Mouse (Mus musculus): ENCODE measurements around the gene Pip. TPM values are rescaled to one million over a fixed set of nuclear protein-coding genes. Genes with fewer than 3 reads are reported as not detected.

Pip gene
- not detected in 2 replicates for polyA plus RNA-seq (2014; fragmentation: Nextera tagmentation; extraction: Ambion mirVana)

DNA sequence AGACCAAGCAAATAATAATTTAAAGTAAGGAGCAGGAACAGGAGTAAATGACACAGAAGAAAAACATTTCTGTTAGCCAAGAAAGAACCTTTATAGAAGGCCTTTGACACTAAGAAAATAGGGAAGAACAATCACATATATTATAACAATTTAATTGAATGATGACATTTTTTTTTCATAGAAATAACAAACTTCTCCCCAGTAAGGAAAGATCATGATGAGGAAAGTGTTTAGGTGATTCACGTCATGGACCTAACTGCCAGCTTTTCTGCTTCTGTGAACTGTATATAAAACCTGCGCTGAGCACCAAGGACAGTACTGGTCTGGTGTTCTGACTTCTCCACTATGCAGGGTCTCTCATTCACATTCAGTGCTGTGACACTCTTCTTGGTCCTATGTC lies at the start of gene Pip:
Gene Pip, plus strand, starts transcription at position 301 of the 400 bp plus-strand sequence.
- 89% methylated on average over 2 of the region's 2 CpGs for WGBS
- H3K4me3 ChIP-seq (replicated peaks; ENCODE audit: low read depth, low read length), result no peak within 1 kb of the TSS
- H3K27ac ChIP-seq (replicated peaks; ENCODE audit: low read depth, low read length), result no peak within 1 kb of the TSS
- no peaks in the 10 kb centered on the region for H3K9me3 ChIP-seq (ENCODE audit: control insufficient read depth, low read length)
- ATAC-seq (ENCODE audit: low FRiP score, low TSS enrichment) (no peak), DNase-seq (no peak)
- H3K4me1 ChIP-seq (ENCODE audit: control insufficient read depth, insufficient read depth, low read length), result no peaks in the 10 kb centered on the region
- no peak within 1 kb of the TSS for H3K9ac ChIP-seq (replicated peaks; ENCODE audit: low read length)
- H3K4me2 ChIP-seq (ENCODE audit: low read length), result no peak within 1 kb of the TSS
- no peaks in the 10 kb centered on the region for H3K27me3 ChIP-seq (ENCODE audit: control insufficient read depth, insufficient read depth, low read length)
- H3K36me3 ChIP-seq (ENCODE audit: control insufficient read depth, insufficient read depth, low read length), result no peaks in the 10 kb centered on the region

DNA sequence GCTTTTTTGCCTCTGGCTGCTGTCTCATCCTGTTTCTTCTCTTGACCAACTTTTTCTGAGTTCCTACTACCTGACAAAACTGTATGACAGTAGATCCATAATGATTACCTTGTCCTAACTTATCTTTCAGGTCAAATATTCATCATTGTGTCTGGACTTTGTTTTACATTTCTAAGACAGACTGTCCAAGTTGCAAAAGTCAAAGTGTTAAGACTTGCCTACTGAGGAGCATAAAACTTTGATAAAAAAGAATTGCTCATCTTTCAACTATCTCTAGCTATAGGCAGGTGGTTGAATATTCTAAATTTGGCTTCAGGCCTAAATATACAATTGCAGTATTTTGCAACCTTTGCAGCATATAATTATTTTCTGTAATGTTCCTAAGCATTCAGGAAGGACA lies 23.2 kb upstream of the Pip start:
- no peaks in the 10 kb centered on the region for H3K9me3 ChIP-seq (ENCODE audit: control insufficient read depth, low read length)
- DNase-seq (no peak), ATAC-seq (ENCODE audit: low FRiP score, low TSS enrichment) (no peak)
- no peak overlapping the region for H3K9ac ChIP-seq (replicated peaks; ENCODE audit: low read length)
- no peaks in the 10 kb centered on the region for H3K27me3 ChIP-seq (ENCODE audit: control insufficient read depth, insufficient read depth, low read length)
- H3K27ac ChIP-seq (replicated peaks; ENCODE audit: low read depth, low read length), result no peak overlapping the region
- H3K4me3 ChIP-seq (replicated peaks; ENCODE audit: low read depth, low read length), result no peak overlapping the region
- no peak overlapping the region for H3K4me2 ChIP-seq (ENCODE audit: low read length)
- H3K36me3 ChIP-seq (ENCODE audit: control insufficient read depth, insufficient read depth, low read length), result no peaks in the 10 kb centered on the region
- H3K4me1 ChIP-seq (ENCODE audit: control insufficient read depth, insufficient read depth, low read length), result no peaks in the 10 kb centered on the region

DNA sequence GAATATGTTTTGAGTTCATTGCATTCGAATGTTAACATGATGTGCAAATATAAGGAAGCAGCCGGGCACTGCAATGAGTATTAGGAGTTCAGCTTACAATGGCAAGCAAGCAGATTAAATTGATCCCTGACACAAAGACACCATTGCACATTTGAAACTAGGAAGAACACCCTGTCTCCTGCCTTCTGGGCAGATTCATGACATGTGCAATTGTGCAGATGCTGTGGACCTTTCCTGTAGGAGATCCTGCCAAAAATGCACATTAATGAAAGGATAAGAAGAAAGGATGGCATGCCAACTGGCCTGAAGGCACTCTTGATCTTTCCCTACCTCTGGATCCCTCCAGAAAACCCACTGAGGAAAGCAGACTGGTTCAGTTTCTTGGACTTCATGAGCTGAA lies 17.8 kb upstream of the Pip start:
- Histone ChIP-seq H3K9me3 (ENCODE audit: control insufficient read depth, low read length) (no peaks in the 10 kb centered on the region), H3K27ac (replicated peaks; ENCODE audit: low read depth, low read length) (no peak overlapping the region), H3K4me3 (replicated peaks; ENCODE audit: low read depth, low read length) (no peak overlapping the region), H3K4me1 (ENCODE audit: control insufficient read depth, insufficient read depth, low read length) (no peaks in the 10 kb centered on the region), H3K36me3 (ENCODE audit: control insufficient read depth, insufficient read depth, low read length) (no peaks in the 10 kb centered on the region), H3K4me2 (ENCODE audit: low read length) (no peak overlapping the region), H3K9ac (replicated peaks; ENCODE audit: low read length) (no peak overlapping the region), H3K27me3 (ENCODE audit: control insufficient read depth, insufficient read depth, low read length) (no peaks in the 10 kb centered on the region)
- DNase-seq, result no peak
- no peak for ATAC-seq (ENCODE audit: low FRiP score, low TSS enrichment)
- WGBS, result 80% methylated on average over 2 of the region's 2 CpGs

DNA sequence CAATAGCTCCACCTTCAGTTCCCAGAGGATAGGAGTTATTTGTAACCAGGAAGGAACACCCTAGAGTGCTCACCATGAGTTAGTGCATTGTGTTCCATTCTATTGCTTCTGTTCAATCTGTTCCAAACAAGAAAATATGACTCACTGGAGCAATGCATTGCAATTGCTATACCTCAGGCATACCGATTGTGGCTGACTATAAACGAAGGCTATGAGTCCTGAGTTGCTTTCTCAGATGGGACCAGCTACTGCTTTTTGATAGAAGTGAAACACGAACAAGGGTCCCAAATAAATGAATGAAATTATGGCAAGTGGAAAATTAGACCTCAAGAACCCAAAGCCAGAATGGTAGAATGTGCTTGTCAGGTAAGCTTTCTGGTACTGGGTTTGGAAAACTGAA lies 5.4 kb downstream of the Pip start, which contains the start of gene Sval2:
Gene Sval2, plus strand, starts transcription at position 301 of the 400 bp plus-strand sequence.
- Histone ChIP-seq H3K27me3 (ENCODE audit: control insufficient read depth, insufficient read depth, low read length) (no peaks in the 10 kb centered on the region), H3K9ac (replicated peaks; ENCODE audit: low read length) (no peak within 1 kb of the TSS), H3K27ac (replicated peaks; ENCODE audit: low read depth, low read length) (no peak within 1 kb of the TSS), H3K9me3 (ENCODE audit: control insufficient read depth, low read length) (no peaks in the 10 kb centered on the region), H3K4me2 (ENCODE audit: low read length) (no peak within 1 kb of the TSS), H3K4me1 (ENCODE audit: control insufficient read depth, insufficient read depth, low read length) (no peaks in the 10 kb centered on the region), H3K4me3 (replicated peaks; ENCODE audit: low read depth, low read length) (no peak within 1 kb of the TSS), H3K36me3 (ENCODE audit: control insufficient read depth, insufficient read depth, low read length) (no peaks in the 10 kb centered on the region)
- ATAC-seq (ENCODE audit: low FRiP score, low TSS enrichment) (no peak), DNase-seq (no peak)
- 87% methylated on average over 3 of the region's 3 CpGs for WGBS

DNA sequence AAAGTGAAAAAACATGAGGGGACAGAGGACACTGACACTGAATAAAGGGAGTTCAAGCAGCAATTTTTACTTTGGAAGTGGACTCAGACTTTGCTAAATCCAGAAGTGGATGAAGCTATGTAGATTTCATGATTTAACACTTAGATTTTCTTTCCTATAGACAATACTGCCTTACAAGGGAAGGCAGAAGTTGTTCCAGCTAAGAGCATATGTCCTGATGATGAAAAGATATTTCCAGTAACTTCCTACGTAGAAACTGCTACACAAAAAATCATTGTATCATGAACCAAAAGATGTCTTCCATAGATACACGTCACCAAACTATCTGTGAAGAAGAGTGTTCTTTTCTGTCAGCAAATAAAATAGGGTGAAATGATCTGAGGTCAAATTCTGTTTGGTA lies 16.7 kb downstream of the Pip start:
- ATAC-seq (ENCODE audit: low FRiP score, low TSS enrichment), result no peak
- Histone ChIP-seq H3K4me1 (ENCODE audit: control insufficient read depth, insufficient read depth, low read length) (no peaks in the 10 kb centered on the region), H3K9ac (replicated peaks; ENCODE audit: low read length) (no peak overlapping the region), H3K4me3 (replicated peaks; ENCODE audit: low read depth, low read length) (no peak overlapping the region), H3K4me2 (ENCODE audit: low read length) (no peak overlapping the region), H3K27me3 (ENCODE audit: control insufficient read depth, insufficient read depth, low read length) (no peaks in the 10 kb centered on the region), H3K36me3 (ENCODE audit: control insufficient read depth, insufficient read depth, low read length) (no peaks in the 10 kb centered on the region), H3K9me3 (ENCODE audit: control insufficient read depth, low read length) (no peaks in the 10 kb centered on the region), H3K27ac (replicated peaks; ENCODE audit: low read depth, low read length) (no peak overlapping the region)
- WGBS, result 78% methylated on average over 2 of the region's 2 CpGs
- DNase-seq, result no peak

Other genes starting within 250 kb of the Pip start
- 36.3 and 38.5 TPM in 2 replicates for gene Ephb6, start 242.1 kb upstream of the Pip start, polyA plus RNA-seq (2014; fragmentation: Nextera tagmentation; extraction: Ambion mirVana)
- 1.2 and 1.7 TPM in 2 replicates for gene Trpv6, start 211.1 kb upstream of the Pip start, polyA plus RNA-seq (2014; fragmentation: Nextera tagmentation; extraction: Ambion mirVana)
- not detected in 2 replicates for gene Trpv5, start 166.8 kb upstream of the Pip start, polyA plus RNA-seq (2014; fragmentation: Nextera tagmentation; extraction: Ambion mirVana)
- not detected in 2 replicates for gene Llcfc1, start 163.1 kb upstream of the Pip start, polyA plus RNA-seq (2014; fragmentation: Nextera tagmentation; extraction: Ambion mirVana)
- 0.72 TPM in 1 of 2 replicates, not detected in the other for gene Kel, start 143.2 kb upstream of the Pip start, polyA plus RNA-seq (2014; fragmentation: Nextera tagmentation; extraction: Ambion mirVana)
- gene Olfr459, start 72.4 kb upstream of the Pip start, polyA plus RNA-seq (2014; fragmentation: Nextera tagmentation; extraction: Ambion mirVana), result not detected in 2 replicates
- not detected in 2 replicates for gene Sval2, start 5.5 kb downstream of the Pip start, polyA plus RNA-seq (2014; fragmentation: Nextera tagmentation; extraction: Ambion mirVana)
- gene Sval1, start 104.1 kb downstream of the Pip start, polyA plus RNA-seq (2014; fragmentation: Nextera tagmentation; extraction: Ambion mirVana), result not detected in 2 replicates
- not detected in 2 replicates for gene Sval3, start 120.6 kb downstream of the Pip start, polyA plus RNA-seq (2014; fragmentation: Nextera tagmentation; extraction: Ambion mirVana)
- not detected in 2 replicates for gene Sva, start 190.9 kb downstream of the Pip start, polyA plus RNA-seq (2014; fragmentation: Nextera tagmentation; extraction: Ambion mirVana)